Mouse (Mus musculus): Measurements from ENCODE around the gene Phactr1. TPM values are rescaled to one million over a fixed set of nuclear protein-coding genes. Genes with fewer than 3 reads are reported as not detected.

Gene Phactr1
- polyA plus RNA-seq, 1 experiment from 2014 or later, result 41.5 TPM

DNA sequence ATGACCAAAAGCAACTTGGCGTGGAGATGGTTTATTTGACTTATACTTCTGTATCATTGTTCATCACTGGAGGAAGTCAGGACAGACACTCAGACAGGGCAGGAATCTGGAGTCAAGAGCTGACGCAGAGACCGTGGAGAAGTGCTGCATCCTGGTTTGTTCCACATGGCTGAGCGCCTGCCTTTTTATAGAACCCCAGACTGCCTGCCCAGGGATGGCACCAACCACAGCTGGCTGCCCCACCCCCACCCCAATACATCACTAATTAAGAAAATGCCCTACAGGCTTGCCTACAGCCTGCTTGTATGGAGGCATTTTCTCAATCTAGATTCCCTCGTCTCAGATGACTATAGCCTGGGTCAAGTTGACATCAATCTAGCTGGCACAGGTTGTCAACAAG is 338.4 kb downstream of the Phactr1 start:
- Histone ChIP-seq H3K27me3 (no peaks in the 10 kb centered on the region), H3K4me1 (replicated peaks) (0 out of 2 replicates have a peak, but pooled peaks cover 4% of the 10 kb centered on the region), H3K9me3 (no peaks in the 10 kb centered on the region), H3K9ac (replicated peaks) (no peak overlapping the region), H3K36me3 (no peaks in the 10 kb centered on the region), H3K4me2 (replicated peaks) (no peak overlapping the region), H3K4me3 (replicated peaks) (no peak overlapping the region), H3K27ac (no peak overlapping the region)
- whole genome bisulfite sequencing, result 70% methylated on average over 5 of the region's 5 CpGs
- no peak for ATAC-seq

DNA sequence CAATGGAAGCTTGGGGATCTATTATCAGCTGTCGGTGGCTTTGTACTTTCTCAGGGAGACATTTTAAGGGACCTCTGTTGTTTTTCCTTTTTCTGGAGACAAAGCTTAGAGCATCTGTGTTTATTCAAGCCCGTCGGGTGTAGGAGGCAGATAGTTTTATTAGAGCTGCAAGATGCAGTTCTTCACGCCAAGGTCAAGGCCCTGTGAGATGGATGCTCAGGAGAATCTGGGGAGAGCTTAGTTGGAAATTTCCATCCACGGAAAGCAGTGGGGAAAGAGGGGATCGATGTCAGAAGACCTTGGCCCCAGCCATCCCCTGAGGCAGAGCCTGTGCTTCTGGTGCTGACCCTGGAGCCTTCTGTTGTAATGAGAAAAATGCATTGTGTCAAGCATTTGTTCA is 340.6 kb downstream of the Phactr1 start:
- Histone ChIP-seq H3K4me2 (replicated peaks) (no peak overlapping the region), H3K4me1 (replicated peaks) (0 out of 2 replicates have a peak, but pooled peaks cover 4% of the 10 kb centered on the region), H3K36me3 (no peaks in the 10 kb centered on the region), H3K27me3 (no peaks in the 10 kb centered on the region), H3K9me3 (no peaks in the 10 kb centered on the region), H3K4me3 (replicated peaks) (no peak overlapping the region), H3K27ac (no peak overlapping the region), H3K9ac (replicated peaks) (no peak overlapping the region)
- no peak for ATAC-seq
- WGBS, result 83% methylated on average over 6 of the region's 6 CpGs

DNA sequence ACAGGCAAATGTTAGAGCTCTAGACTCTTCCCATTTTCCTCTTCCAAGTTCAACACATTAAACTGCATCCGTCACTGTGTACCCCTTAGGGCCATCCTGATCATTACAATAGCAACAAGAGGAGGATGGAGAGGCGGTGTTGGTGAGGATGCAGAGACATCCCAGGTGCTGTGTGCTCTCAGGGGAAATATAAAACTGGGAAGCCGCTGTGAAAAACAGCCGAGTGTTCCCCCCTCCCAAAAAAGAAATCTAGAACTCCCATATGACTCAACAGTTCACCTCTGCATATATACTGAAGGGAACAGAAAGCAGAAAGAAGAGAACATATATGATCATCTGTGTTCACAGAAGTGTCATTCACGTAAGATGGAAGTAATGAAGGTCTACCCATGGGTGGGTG is 342.6 kb downstream of the Phactr1 start:
- no peaks in the 10 kb centered on the region for H3K27me3 ChIP-seq
- H3K9me3 ChIP-seq, result no peaks in the 10 kb centered on the region
- H3K4me3 ChIP-seq (replicated peaks), result no peak overlapping the region
- WGBS, result 91% methylated on average over 5 of the region's 5 CpGs
- 0 out of 2 replicates have a peak, but pooled peaks cover 4% of the 10 kb centered on the region for H3K4me1 ChIP-seq (replicated peaks)
- H3K9ac ChIP-seq (replicated peaks), result no peak overlapping the region
- ATAC-seq, result no peak
- H3K4me2 ChIP-seq (replicated peaks), result no peak overlapping the region
- H3K27ac ChIP-seq, result no peak overlapping the region
- H3K36me3 ChIP-seq, result no peaks in the 10 kb centered on the region

DNA sequence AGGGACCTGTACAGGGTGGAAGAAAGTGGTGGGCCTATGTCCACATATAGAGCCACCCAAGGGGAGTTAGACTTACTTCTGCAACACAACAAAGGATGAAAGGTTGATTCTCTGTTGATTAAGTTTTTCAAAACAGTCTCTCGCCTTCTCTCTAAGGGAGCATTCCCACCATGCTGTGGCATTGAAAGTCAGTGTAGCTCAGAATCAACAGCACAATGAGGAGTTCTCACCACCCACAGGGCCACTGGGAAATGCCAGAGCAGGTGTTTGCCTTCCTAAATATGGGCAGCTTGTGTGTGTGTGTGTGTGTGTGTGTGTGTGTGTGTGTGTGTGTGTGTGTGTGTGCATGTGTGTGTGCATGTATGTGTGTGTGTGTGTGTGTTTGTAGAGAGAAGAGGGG is 347.1 kb downstream of the Phactr1 start:
- Histone ChIP-seq H3K9ac (replicated peaks) (no peak overlapping the region), H3K9me3 (no peaks in the 10 kb centered on the region; the same call in 1 of the 2 replicates), H3K36me3 (0 out of 2 replicates have a peak, but pooled peaks cover under 1% of the 10 kb centered on the region), H3K27ac (no peak overlapping the region), H3K27me3 (no peaks in the 10 kb centered on the region), H3K4me3 (replicated peaks) (no peak overlapping the region), H3K4me2 (replicated peaks) (no peak overlapping the region), H3K4me1 (replicated peaks) (no peaks in the 10 kb centered on the region)
- no peak for ATAC-seq
- 23% methylated on average over 1 of the region's 1 CpGs for WGBS

DNA sequence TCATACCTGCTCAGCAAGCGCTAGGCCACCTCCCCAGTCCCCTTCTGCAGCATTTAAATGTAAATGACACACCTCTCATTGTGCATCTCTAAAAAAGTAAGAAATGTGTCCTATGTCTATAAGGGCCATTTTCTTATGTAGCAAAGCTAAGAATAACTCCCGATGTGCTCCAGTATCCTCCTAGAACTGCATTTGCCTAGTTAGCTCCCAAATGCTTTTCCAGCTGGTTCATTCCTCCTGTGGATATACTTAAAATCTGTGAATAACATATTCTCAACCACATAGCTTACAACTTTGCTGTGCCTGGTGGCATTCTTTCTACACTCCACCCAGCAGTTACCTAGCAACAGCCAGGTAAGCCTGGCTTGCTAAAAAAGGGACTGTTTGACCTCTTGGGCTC is 349.8 kb downstream of the Phactr1 start:
- WGBS, result 87% methylated on average over 2 of the region's 2 CpGs
- Histone ChIP-seq H3K4me3 (replicated peaks) (no peak overlapping the region), H3K4me2 (replicated peaks) (no peak overlapping the region), H3K27ac (no peak overlapping the region), H3K9me3 (no peaks in the 10 kb centered on the region; the same call in 1 of the 2 replicates), H3K27me3 (no peaks in the 10 kb centered on the region), H3K9ac (replicated peaks) (no peak overlapping the region), H3K36me3 (0 out of 2 replicates have a peak, but pooled peaks cover 3% of the 10 kb centered on the region), H3K4me1 (replicated peaks) (no peaks in the 10 kb centered on the region)
- no peak for ATAC-seq

DNA sequence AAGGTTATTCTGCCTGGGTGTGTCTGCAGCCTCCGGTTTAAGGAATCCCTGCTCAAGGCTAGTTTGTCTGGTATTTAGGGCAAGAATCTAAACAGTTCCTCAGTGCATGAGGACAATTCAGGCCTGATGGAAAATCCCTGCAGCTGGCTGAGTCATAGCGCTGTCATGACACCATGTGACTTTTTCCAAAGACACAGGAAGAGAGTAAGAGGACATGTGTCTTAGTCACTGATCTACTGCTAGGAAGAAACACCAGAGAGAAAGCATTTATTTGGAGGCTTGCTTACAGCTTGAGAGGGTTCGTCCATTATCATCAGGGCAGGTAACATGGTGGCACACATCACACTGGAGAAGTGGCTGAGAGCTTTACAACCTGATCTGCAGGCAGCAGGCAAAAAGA is 352.0 kb downstream of the Phactr1 start:
- Histone ChIP-seq H3K27me3 (no peaks in the 10 kb centered on the region), H3K27ac (no peak overlapping the region), H3K4me1 (replicated peaks) (no peaks in the 10 kb centered on the region), H3K36me3 (0 out of 2 replicates have a peak, but pooled peaks cover 3% of the 10 kb centered on the region), H3K4me2 (replicated peaks) (no peak overlapping the region), H3K9me3 (no peaks in the 10 kb centered on the region; the same call in 1 of the 2 replicates), H3K4me3 (replicated peaks) (no peak overlapping the region), H3K9ac (replicated peaks) (no peak overlapping the region)
- 96% methylated on average over 3 of the region's 3 CpGs for WGBS
- ATAC-seq, result no peak

DNA sequence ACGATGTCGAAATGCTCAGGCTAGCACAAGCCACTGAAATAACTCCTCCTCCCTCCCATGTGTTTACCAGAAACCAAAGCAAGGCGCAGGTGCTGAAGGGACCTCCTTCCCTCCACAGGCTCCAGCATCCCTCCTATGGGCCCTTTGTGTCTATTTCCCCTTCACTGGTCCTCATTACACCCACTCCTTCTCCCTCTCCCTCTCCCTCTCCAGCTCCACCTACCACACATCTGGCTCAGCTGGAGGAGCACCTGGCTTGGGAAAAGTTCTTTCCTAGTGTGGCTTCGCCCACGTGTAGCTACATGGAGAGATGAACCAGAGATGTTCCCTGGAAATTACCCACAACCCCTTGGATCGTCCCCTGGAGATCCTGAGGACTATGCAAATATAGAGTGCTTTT is 356.1 kb downstream of the Phactr1 start:
- no peak overlapping the region for H3K9ac ChIP-seq (replicated peaks)
- H3K9me3 ChIP-seq, result no peaks in the 10 kb centered on the region; the same call in 1 of the 2 replicates
- H3K4me2 ChIP-seq (replicated peaks), result no peak overlapping the region
- H3K36me3 ChIP-seq, result 0 out of 2 replicates have a peak, but pooled peaks cover 3% of the 10 kb centered on the region
- no peaks in the 10 kb centered on the region for H3K4me1 ChIP-seq (replicated peaks)
- no peak overlapping the region for H3K4me3 ChIP-seq (replicated peaks)
- ATAC-seq, result no peak
- no peaks in the 10 kb centered on the region for H3K27me3 ChIP-seq
- no peak overlapping the region for H3K27ac ChIP-seq
- 68% methylated on average over 6 of the region's 6 CpGs for WGBS

DNA sequence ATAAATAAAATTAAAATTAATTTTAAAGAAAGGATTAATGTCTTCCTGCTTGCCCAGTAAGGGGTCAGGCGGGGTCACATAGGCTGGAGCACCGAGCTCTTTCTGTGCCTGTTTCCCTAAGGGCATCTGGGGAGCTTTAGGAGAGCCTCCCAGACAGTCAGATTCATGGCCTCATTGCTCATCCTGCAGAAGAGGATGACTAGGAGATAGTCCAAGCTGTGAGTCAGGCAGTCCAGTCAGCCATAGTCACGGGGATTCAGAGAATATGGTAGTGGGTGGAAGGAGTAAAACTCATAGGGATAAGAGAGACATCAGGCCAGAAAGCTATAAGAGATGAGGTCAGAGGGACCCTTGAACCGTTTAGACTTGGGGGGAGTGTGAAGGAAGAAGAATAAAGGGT is 362.3 kb downstream of the Phactr1 start:
- H3K27me3 ChIP-seq, result no peaks in the 10 kb centered on the region
- no peak for ATAC-seq
- no peaks in the 10 kb centered on the region for H3K36me3 ChIP-seq
- no peak overlapping the region for H3K9ac ChIP-seq (replicated peaks)
- WGBS, result 81% methylated on average over 4 of the region's 4 CpGs
- H3K27ac ChIP-seq, result no peak overlapping the region
- no peak overlapping the region for H3K4me2 ChIP-seq (replicated peaks)
- H3K4me3 ChIP-seq (replicated peaks), result no peak overlapping the region
- H3K4me1 ChIP-seq (replicated peaks), result no peaks in the 10 kb centered on the region
- H3K9me3 ChIP-seq, result no peaks in the 10 kb centered on the region

DNA sequence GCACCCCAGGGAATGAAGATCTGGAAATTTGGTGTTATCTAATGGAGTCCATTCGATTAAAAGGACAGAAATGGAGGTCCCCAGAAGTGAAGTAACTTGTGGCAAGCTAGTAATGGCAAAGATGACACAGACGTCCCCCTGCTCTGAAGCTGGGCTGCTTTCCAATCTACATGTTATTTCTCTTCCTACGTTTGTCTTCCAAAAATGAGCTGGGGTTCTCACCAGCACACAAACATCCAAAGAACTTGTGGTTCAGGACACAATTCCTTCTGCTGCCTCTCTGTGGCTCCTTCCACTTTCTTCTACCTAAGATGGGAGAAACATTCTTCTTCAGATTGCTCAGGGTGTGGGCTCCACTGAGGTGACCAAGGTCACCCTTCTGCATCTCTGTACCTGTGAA is 368.1 kb downstream of the Phactr1 start:
- H3K4me2 ChIP-seq (replicated peaks), result no peak overlapping the region
- H3K9me3 ChIP-seq, result no peaks in the 10 kb centered on the region
- 82% methylated on average over 3 of the region's 3 CpGs for WGBS
- H3K27me3 ChIP-seq, result no peaks in the 10 kb centered on the region
- no peak overlapping the region for H3K9ac ChIP-seq (replicated peaks)
- no peak overlapping the region for H3K4me3 ChIP-seq (replicated peaks)
- no peaks in the 10 kb centered on the region for H3K36me3 ChIP-seq
- H3K4me1 ChIP-seq (replicated peaks), result no peaks in the 10 kb centered on the region
- H3K27ac ChIP-seq, result no peak overlapping the region
- no peak for ATAC-seq

DNA sequence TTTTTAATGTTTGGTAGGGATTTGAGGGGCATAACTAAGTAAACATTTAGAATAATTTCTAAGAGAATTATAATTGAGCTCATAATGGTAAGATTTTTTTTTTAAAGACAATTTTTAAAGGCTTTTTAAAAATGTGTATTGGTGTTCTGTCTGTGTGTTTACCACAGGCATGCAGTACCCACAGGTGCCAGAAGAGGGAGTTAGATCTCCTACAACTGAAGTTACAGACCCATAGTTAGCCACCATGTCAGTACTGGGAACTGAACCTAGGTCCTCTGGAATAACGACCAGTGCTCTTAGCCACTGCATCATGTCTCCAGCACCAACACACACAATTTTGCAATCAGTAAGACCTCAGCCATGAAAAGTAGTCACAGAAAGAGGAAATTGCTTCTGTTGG is 372.8 kb downstream of the Phactr1 start:
- peaks cover 13% of the 10 kb centered on the region for H3K4me1 ChIP-seq (replicated peaks)
- no peak overlapping the region for H3K27ac ChIP-seq
- H3K27me3 ChIP-seq, result peaks cover 2% of the 10 kb centered on the region; the same call in 1 of the 2 replicates
- WGBS, result 100% methylated on average over 1 of the region's 1 CpGs
- H3K36me3 ChIP-seq, result 0 out of 2 replicates have a peak, but pooled peaks cover 3% of the 10 kb centered on the region
- no peaks in the 10 kb centered on the region for H3K9me3 ChIP-seq
- ATAC-seq, result no peak
- H3K4me2 ChIP-seq (replicated peaks), result no peak overlapping the region
- H3K4me3 ChIP-seq (replicated peaks), result no peak overlapping the region
- H3K9ac ChIP-seq (replicated peaks), result no peak overlapping the region

DNA sequence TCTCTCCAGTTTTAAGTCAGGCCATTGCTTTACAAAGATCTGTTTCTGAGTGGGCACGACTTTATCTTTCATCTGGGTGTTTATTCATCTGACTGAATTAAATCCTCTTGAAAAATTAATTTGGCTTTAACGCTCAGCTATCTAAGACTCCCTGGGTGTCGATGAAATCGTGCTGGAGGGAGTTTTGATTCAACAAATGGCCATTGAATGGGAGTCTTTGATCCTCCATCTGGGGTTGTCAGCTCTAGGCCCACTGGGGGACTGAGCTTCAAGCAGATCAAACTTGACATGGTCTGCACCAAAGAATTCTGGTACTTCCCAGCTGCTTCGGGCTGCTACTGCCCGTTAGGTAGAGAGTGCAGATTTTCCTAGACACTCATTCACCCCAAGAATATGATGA is 374.7 kb downstream of the Phactr1 start:
- H3K4me1 ChIP-seq (replicated peaks), result peaks cover 13% of the 10 kb centered on the region
- H3K4me2 ChIP-seq (replicated peaks), result no peak overlapping the region
- H3K36me3 ChIP-seq, result 0 out of 2 replicates have a peak, but pooled peaks cover 3% of the 10 kb centered on the region
- peaks cover 2% of the 10 kb centered on the region; the same call in 1 of the 2 replicates for H3K27me3 ChIP-seq
- no peak overlapping the region for H3K4me3 ChIP-seq (replicated peaks)
- H3K27ac ChIP-seq, result no peak overlapping the region
- 0 out of 2 replicates have a peak, but pooled peaks have one; percentile 40 for ATAC-seq
- no peak overlapping the region for H3K9ac ChIP-seq (replicated peaks)
- 19% methylated on average over 6 of the region's 6 CpGs for WGBS
- no peaks in the 10 kb centered on the region for H3K9me3 ChIP-seq

DNA sequence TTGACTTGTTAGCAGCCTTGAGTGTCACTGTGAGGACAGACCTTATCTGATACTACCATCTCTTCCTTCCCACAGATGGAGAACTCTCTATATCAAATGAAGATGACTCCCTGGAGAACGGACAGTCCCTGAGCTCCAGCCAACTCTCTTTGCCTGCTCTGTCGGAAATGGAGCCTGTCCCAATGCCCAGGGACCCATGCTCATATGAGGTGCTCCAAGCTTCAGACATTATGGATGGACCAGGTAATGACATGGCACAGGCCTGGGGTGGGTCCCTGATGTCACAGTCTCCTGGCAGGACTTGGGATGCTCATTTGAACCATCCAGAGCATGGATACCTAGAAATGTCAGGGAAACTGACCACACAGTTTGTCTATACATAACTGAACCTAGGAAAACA is 376.7 kb downstream of the Phactr1 start:
- Histone ChIP-seq H3K27me3 (peaks cover 2% of the 10 kb centered on the region; the same call in 1 of the 2 replicates), H3K4me2 (replicated peaks) (no peak overlapping the region), H3K9ac (replicated peaks) (no peak overlapping the region), H3K4me1 (replicated peaks) (peaks cover 13% of the 10 kb centered on the region), H3K4me3 (replicated peaks) (no peak overlapping the region), H3K9me3 (no peaks in the 10 kb centered on the region), H3K27ac (no peak overlapping the region), H3K36me3 (0 out of 2 replicates have a peak, but pooled peaks cover 3% of the 10 kb centered on the region)
- no peak for ATAC-seq
- 87% methylated on average over 2 of the region's 2 CpGs for WGBS

DNA sequence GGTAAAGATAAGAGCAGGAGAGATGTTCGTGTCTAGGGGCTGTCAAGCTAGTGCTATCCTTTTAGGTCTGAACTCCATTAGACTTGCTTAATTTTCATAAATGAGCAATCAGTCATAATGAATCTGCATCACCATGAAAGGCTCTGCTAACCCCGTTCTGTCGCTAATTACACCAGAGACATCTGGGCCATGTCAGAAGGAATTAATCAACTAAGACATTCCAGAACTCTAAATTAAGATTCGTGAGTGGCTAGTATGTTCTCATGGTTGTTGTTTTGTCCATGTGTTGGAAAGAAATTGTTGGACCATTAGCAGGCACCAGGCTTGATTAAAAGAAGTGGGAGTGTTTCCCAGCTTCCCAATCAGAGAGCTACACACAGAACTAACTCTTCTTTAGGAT is 382.9 kb downstream of the Phactr1 start:
- Histone ChIP-seq H3K4me2 (replicated peaks) (no peak overlapping the region), H3K4me3 (replicated peaks) (no peak overlapping the region), H3K4me1 (replicated peaks) (no peaks in the 10 kb centered on the region), H3K36me3 (no peaks in the 10 kb centered on the region), H3K27ac (no peak overlapping the region), H3K27me3 (no peaks in the 10 kb centered on the region), H3K9me3 (no peaks in the 10 kb centered on the region), H3K9ac (replicated peaks) (no peak overlapping the region)
- WGBS, result 81% methylated on average over 4 of the region's 4 CpGs
- ATAC-seq, result no peak

Data from midbrain, embryonic 13.5 days (tissue).